Mouse (Mus musculus) kidney, adult 2 months (tissue): ENCODE measurements at regions not wholly inside any gene's neighbourhood (a gene's known extent, or its start where the extent isn't known, plus 50 kb on each side); places are given as distances from the start of the nearest gene placed in this dataset.

Experiments
- DNase-seq: peaks from one replicate; pipeline ENCODE4 v3.0.0; 2021
- H3K27ac ChIP-seq: fragments of 200-500 bp; 2 replicates; pipeline ENCODE4 v1.5.1; 2012; ENCODE audit warnings: low read depth, low read length, control low read depth, inconsistent platforms; ENCODE audit not compliant: insufficient read depth
- H3K27me3 ChIP-seq: fragments of 200-500 bp; replicated peaks from 2 replicates; pipeline ENCODE4 v1.6.1; 2012; ENCODE audit warnings: mild to moderate bottlenecking, moderate library complexity, low read length, inconsistent platforms; ENCODE audit not compliant: control insufficient read depth, insufficient read depth
- H3K36me3 ChIP-seq: fragments of 200-500 bp; 2 replicates; pipeline ENCODE4 v1.6.1; 2012; ENCODE audit warnings: mild to moderate bottlenecking, moderate library complexity, low read length, inconsistent platforms; ENCODE audit not compliant: control insufficient read depth, insufficient read depth
- H3K4me1 ChIP-seq: fragments of 200-500 bp; 2 replicates; pipeline ENCODE4 v1.6.1; 2011; ENCODE audit warnings: low read length; ENCODE audit not compliant: control insufficient read depth, insufficient read depth
- H3K4me3 ChIP-seq: fragments of 200-500 bp; 2 replicates; pipeline ENCODE4 v1.5.1; 2011; ENCODE audit warnings: mild to moderate bottlenecking, low read depth, low read length, control low read depth; ENCODE audit not compliant: insufficient read depth
- CTCF ChIP-seq: fragments of 200-500 bp; conservative IDR thresholded peaks from 2 replicates; pipeline ENCODE4 v1.5.1; 2011; ENCODE audit warnings: low read depth, mild to moderate bottlenecking, control low read depth, low read length, moderate library complexity, mixed read lengths; ENCODE audit not compliant: insufficient read depth, insufficient read length
- POLR2A ChIP-seq: fragments of 200-500 bp; IDR thresholded peaks from one replicate; pipeline ENCODE4 v1.6.1; 2011; ENCODE audit warnings: low read depth, low read length, control low read depth
- WGBS: fragments of 180-500 bp; shearing (Covaris S2); methylation state at CpG from one replicate; pipeline ENCODE4 v1.1.7; 2018; 5-methylcytosine and 5-hydroxymethylcytosine counted together

DNA sequence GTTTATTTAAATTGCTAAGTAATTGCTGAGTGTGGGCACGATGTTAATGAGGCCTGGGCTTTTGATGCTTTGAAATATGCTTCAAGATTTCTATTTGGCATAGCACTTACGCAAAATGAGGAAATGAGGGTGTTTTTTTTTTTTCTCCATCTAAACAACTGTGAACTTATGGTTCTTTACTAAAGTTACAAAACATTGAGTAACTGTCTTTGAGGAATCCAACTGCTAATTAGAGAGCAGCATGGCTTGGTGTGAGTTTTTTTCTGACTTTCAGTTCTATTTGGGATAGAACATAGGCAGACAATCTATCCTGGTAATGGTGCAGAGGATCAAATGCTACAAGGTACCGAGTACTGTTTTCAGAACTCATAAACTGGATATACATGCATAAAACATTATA is 231.2 kb upstream of the Mtpn start:
- H3K27me3 ChIP-seq = no peaks in the 10 kb centered on the region
- H3K36me3 ChIP-seq = no peaks in the 10 kb centered on the region
- H3K4me3 ChIP-seq = no peak overlapping the region
- TF ChIP-seq POLR2A (no peak), CTCF (no peak)
- 78% methylated on average over 3 of the region's 3 CpGs for whole genome bisulfite sequencing
- H3K27ac ChIP-seq = no peak overlapping the region
- DNase-seq = no peak
- H3K4me1 ChIP-seq = no peaks in the 10 kb centered on the region

DNA sequence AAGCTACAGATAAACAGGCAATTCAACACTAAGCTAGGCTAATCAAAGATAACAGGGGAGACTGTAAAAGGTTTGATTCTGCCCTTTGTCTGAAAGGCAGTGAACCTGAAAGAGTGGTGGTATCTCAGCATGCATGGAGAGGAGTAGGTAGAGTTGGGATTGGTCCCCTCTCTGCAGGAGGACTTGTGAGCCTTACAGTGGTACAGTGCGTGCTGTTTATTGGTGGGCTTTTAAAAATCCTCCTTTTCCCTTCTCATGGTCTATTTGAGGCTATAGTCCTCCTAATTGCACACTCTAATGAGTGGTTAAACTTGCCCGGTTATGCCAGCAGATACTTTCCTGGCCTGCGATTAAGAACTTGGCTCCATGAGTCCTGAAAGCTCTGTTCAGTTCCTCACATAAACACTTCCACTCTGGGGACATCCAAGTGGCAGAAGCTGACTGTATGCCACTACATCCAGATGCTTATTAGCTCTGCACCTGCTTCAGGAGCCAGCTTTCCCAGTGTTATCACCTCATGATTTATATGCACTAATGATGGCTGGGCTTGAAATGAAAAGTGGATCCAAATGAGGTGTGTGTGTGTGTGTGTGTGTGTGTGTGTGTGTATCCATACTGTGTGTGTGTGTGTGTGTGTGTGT is 220.0 kb upstream of the Mtpn start:
- Histone ChIP-seq H3K27me3 (no peaks in the 10 kb centered on the region), H3K4me3 (no peak overlapping the region), H3K4me1 (no peaks in the 10 kb centered on the region), H3K36me3 (no peaks in the 10 kb centered on the region), H3K27ac (no peak overlapping the region)
- no peak for TF ChIP-seq POLR2A
- no peak for TF ChIP-seq CTCF
- 76% methylated on average over 3 of the region's 3 CpGs for WGBS
- no peak for DNase-seq

DNA sequence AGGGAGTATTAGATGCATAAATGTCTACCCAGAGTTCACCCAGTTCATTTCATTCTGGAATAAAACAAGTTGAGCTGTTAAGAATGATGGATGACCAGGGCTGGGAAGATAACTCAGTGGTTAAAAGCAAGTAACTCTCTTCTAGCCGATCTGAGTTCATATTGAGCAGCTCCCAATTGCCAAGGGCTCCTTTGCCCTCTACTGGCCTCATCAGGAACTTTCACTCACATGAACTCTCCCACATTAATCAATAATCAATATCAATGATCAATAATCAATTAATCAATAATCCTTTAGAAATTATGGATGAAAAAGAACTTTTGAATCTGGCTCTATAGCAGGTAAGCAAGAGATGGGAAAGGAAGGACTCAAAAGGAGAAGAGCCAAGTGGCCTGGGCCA is 206.3 kb upstream of the Mtpn start:
- DNase-seq = no peak
- Histone ChIP-seq H3K4me1 (no peaks in the 10 kb centered on the region), H3K27me3 (no peaks in the 10 kb centered on the region), H3K4me3 (no peak overlapping the region), H3K27ac (no peak overlapping the region), H3K36me3 (no peaks in the 10 kb centered on the region)
- WGBS = 31% methylated on average over 1 of the region's 1 CpGs
- no peak for TF ChIP-seq POLR2A
- TF ChIP-seq CTCF = no peak

DNA sequence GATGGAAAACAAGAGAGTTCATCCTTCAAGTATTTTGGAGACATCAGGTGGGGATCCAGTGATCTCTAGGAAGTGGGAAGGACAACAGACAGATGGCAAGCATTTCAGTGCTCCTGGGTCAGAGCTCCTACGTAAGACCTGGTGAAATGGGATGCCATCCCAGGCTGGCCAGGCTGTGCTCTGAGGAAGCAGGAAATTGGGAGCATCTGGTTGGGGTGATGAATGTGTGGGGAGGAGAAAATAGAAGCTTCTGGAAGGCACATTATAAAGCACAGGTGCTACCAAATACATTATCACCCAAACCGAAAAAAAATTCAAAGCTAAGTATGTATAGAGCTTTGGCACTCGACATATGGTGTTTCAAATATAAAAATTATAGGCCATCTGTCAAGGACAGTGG is 165.9 kb upstream of the Mtpn start:
- no peak overlapping the region for H3K27ac ChIP-seq
- TF ChIP-seq POLR2A = no peak
- no peak for TF ChIP-seq CTCF
- H3K27me3 ChIP-seq = no peaks in the 10 kb centered on the region
- no peak for DNase-seq
- no peak overlapping the region for H3K4me3 ChIP-seq
- WGBS = 78% methylated on average over 3 of the region's 3 CpGs
- no peaks in the 10 kb centered on the region for H3K36me3 ChIP-seq
- H3K4me1 ChIP-seq = no peaks in the 10 kb centered on the region

DNA sequence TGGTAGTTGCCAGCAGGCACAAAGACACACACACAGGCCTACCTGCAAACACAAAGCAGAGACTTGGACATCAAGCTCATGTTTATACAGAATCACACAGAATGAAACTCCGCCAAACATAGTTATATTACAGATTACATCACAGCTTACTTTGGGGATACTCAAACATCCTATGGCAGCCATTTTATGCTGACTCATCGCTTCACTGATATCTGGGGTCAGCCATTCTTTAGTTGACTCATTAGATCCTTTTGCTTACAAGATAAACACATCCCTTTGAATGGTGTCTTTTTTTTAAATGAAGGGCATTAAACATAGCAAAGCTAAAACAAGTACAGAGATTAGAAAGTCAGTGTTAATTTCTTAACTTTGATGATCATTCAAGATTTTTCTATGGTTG is 127.4 kb upstream of the Mtpn start:
- Histone ChIP-seq H3K4me1 (no peaks in the 10 kb centered on the region), H3K4me3 (no peak overlapping the region), H3K27ac (no peak overlapping the region), H3K36me3 (no peaks in the 10 kb centered on the region), H3K27me3 (no peaks in the 10 kb centered on the region)
- no peak for DNase-seq
- WGBS = 88% methylated on average over 2 of the region's 2 CpGs
- TF ChIP-seq CTCF (no peak), POLR2A (no peak)

DNA sequence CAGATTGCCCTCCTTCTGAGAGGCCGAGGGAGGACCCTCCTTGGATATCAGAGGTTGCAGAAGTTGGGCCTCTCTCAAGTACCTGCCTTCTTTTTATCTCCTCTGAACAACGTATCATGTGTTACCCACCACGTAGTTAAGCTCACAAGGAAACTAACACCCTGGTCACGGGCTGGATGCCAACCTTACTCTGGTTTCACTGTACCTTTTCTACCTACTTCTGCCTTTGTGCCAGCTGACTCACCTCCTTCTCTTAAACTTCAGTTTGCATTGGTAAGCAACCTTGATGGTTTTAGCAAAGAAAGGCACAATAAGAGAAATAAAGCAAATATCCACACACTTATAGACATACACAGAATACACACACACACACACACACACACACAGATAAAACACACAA is 111.7 kb upstream of the Mtpn start:
- Histone ChIP-seq H3K4me3 (no peak overlapping the region), H3K4me1 (no peaks in the 10 kb centered on the region), H3K36me3 (no peaks in the 10 kb centered on the region), H3K27me3 (no peaks in the 10 kb centered on the region), H3K27ac (no peak overlapping the region)
- no peak for TF ChIP-seq CTCF
- TF ChIP-seq POLR2A = no peak
- WGBS = 31% methylated on average over 4 of the region's 4 CpGs
- no peak for DNase-seq

DNA sequence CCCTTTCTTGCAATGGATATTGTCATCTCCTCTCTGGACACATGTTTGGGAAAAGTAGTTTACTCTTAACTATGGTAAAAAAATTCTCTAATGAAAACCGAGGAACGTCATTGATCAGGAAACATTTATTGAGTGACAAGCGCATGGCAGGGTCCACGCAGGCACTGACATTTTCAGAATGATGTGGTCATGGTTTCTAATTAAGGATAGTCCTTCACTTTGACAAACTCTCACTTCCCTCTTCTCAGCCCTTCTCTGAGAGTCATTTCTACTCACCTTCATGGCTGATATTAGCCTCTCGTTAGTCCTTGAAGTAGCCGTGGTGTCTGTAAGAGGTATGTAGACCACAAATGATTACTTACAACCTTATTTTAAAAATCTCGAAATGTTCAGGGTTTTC is 105.5 kb upstream of the Mtpn start:
- Histone ChIP-seq H3K27me3 (no peaks in the 10 kb centered on the region), H3K4me3 (no peak overlapping the region), H3K27ac (no peak overlapping the region), H3K4me1 (no peaks in the 10 kb centered on the region), H3K36me3 (no peaks in the 10 kb centered on the region)
- TF ChIP-seq CTCF (no peak), POLR2A (no peak)
- no peak for DNase-seq
- 89% methylated on average over 7 of the region's 7 CpGs for WGBS

DNA sequence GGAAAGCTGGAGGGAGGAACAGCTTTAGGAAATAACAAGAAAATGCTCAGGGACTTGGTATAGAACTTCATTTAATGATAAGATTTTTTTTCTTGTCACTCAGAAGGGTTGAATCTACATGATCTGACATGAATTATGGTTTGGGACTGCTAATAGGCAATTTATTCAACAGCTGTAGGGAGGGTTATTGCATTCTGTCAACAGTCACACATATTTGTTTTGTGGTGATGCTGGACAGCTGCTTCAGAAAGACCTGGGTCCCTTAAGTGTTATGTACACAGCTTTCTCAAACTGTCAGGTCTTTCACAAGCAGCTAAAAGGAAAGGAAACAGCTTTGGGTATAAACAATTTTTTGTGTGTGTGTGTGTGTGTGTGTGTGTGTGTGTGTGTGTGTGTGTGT is 101.0 kb upstream of the Mtpn start:
- Histone ChIP-seq H3K4me1 (no peaks in the 10 kb centered on the region), H3K27me3 (no peaks in the 10 kb centered on the region), H3K36me3 (no peaks in the 10 kb centered on the region), H3K27ac (no peak overlapping the region), H3K4me3 (no peak overlapping the region)
- TF ChIP-seq CTCF (no peak), POLR2A (no peak)
- no peak for DNase-seq
